Mouse (Mus musculus) liver, embryonic 11.5 days (tissue): ENCODE measurements around the gene Sufu. TPM values are rescaled to one million over a fixed set of nuclear protein-coding genes. Genes with fewer than 3 reads are reported as not detected.

ENCODE experiments used
- ATAC-seq: fragments of 200-750 bp; cut with Nextera tagmentation; replicated peaks from 2 replicates; pipeline ENCODE4 v1.8.0; 2017; ENCODE audit warnings: moderate number of reproducible peaks, mild to moderate bottlenecking, moderate TSS enrichment, moderate library complexity; ENCODE audit not compliant: low FRiP score
- DNase-seq: peaks from one replicate; pipeline ENCODE4 v3.0.0-alpha.2; 2017; ENCODE audit warnings: low spot score
- H3K27ac ChIP-seq: fragments of 300-500 bp; sonication (generic); 2 replicates; pipeline ENCODE4 v1.5.1; 2014; ENCODE audit warnings: mild to moderate bottlenecking, low read depth, low read length, control low read depth
- H3K27me3 ChIP-seq: fragments of 300-500 bp; sonication (generic); replicated peaks from 2 replicates; pipeline ENCODE4 v1.6.1; 2014; ENCODE audit warnings: low read length, mixed read lengths; ENCODE audit not compliant: control insufficient read depth, insufficient read depth
- H3K36me3 ChIP-seq: fragments of 300-500 bp; sonication (generic); 2 replicates; pipeline ENCODE4 v1.6.1; 2014; ENCODE audit warnings: mild to moderate bottlenecking, low read length, moderate library complexity, mixed read lengths; ENCODE audit not compliant: control insufficient read depth, insufficient read depth
- H3K4me1 ChIP-seq: fragments of 300-500 bp; sonication (generic); replicated peaks from 2 replicates; pipeline ENCODE4 v1.6.1; 2014; ENCODE audit warnings: low read length, mixed read lengths; ENCODE audit not compliant: control insufficient read depth, insufficient read depth
- H3K4me2 ChIP-seq: fragments of 300-500 bp; sonication (generic); 2 replicates; pipeline ENCODE4 v1.6.1; 2014; ENCODE audit warnings: mild to moderate bottlenecking, control low read depth, moderate library complexity
- H3K4me3 ChIP-seq: fragments of 300-500 bp; sonication (generic); 2 replicates; pipeline ENCODE4 v1.5.1; 2014; ENCODE audit warnings: low read depth, low read length, control low read depth
- H3K9ac ChIP-seq: fragments of 300-500 bp; sonication (generic); 2 replicates; pipeline ENCODE4 v1.6.1; 2014; ENCODE audit warnings: low read depth, low read length, control low read depth
- H3K9me3 ChIP-seq: fragments of 300-500 bp; sonication (generic); 2 replicates; pipeline ENCODE4 v1.6.1; 2016; ENCODE audit warnings: low read length, inconsistent platforms, mixed read lengths; ENCODE audit not compliant: control insufficient read depth
- WGBS: fragments of 180-500 bp; shearing (Covaris S2); extraction: QIAGEN DNeasy Blood & Tissue Kit; methylation state at CpG from one replicate; pipeline ENCODE4 v1.1.7; 2014; 5-methylcytosine and 5-hydroxymethylcytosine counted together
- polyA plus RNA-seq: library from polyadenylated mRNA; unstranded; fragments of >200 nt; fragmentation: Nextera tagmentation; extraction: Ambion mirVana; gene quantifications from 2 replicates; pipeline ENCODE4 v1.2.1, GENCODE M21; 2014

Sufu gene
- polyA plus RNA-seq, 1 experiment from 2014 or later = 22.8 TPM

DNA sequence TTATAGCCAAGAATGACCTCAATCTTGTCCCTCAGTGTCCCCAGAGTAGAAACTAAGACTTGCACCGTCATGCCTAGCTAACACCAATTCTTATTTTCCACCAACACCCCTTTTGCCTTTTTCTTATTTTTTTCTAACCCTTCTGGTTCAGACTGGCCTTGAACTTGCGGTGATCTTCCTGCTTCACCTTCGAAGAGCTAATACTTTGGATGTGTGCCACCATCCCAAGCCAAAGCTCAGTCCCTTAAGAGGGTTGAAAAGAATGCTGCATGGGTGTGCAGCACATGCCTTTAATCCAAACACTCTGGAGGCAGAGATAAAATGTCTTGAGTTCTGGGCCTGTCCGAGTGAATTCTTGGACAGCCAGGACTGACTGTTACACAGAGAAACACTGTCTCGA is 113.7 kb downstream of the Sufu start:
- H3K4me2 ChIP-seq = no peak overlapping the region
- peaks cover 57% of the 10 kb centered on the region for H3K4me1 ChIP-seq
- no peak overlapping the region for H3K4me3 ChIP-seq
- H3K9ac ChIP-seq = peak overlapping the region; percentile 16; the same call in 1 of the 2 replicates
- no peak overlapping the region for H3K27ac ChIP-seq
- WGBS = 77% methylated on average over 5 of the region's 5 CpGs
- peaks cover 62% of the 10 kb centered on the region for H3K36me3 ChIP-seq
- H3K27me3 ChIP-seq = no peaks in the 10 kb centered on the region
- ATAC-seq = no peak
- no peaks in the 10 kb centered on the region for H3K9me3 ChIP-seq
- DNase-seq = no peak

DNA sequence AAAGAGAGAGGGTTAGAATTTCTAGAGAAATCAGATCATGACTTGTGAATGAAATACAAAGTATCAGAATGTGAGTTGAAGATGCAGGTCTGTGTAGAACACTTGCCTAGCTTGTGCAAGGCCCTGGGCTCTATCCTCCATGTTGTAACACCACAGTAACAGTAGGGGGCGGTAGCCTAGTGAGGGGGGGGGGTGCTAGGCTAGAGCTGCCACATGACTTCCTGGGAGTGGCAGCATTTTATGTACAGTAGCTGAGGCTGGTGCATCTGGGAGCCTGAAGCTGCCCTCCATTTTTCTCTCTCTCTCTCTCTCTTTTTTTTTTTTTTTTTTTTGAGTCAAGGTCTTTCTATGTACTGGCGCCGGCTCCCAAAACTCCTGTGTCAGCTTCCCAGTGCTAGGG is 114.1 kb downstream of the Sufu start:
- H3K4me3 ChIP-seq = no peak overlapping the region
- DNase-seq (no peak), ATAC-seq (no peak; the same call in 1 of the 2 replicates)
- H3K27me3 ChIP-seq = no peaks in the 10 kb centered on the region
- no peaks in the 10 kb centered on the region for H3K9me3 ChIP-seq
- peaks cover 61% of the 10 kb centered on the region for H3K36me3 ChIP-seq
- peak overlapping the region; percentile 54; the same call in 1 of the 2 replicates for H3K27ac ChIP-seq
- no peak overlapping the region for H3K9ac ChIP-seq
- peaks cover 53% of the 10 kb centered on the region for H3K4me1 ChIP-seq
- WGBS = 66% methylated on average over 3 of the region's 3 CpGs
- H3K4me2 ChIP-seq = no peak overlapping the region

DNA sequence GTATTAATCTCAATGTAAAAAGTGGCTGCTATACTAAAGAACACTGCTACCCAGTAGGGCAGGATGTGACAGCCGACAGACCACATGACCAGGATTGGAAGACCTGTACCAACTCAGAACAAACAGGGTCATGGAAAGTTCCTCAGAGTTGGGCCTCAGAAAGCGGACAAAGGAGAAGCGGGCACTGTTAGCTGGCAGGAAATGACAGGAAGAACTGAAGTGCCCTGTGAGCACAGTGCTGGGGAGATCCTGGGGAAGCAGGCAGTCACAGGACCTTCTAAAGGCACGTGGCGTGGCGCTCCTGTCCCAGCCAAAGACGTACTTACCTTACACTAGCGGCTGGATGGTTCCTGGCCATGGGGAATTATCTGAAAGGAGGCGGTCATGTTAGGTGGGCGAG is 114.6 kb downstream of the Sufu start:
- no peak overlapping the region for H3K4me2 ChIP-seq
- peak overlapping the region; percentile 54; the same call in 1 of the 2 replicates for H3K27ac ChIP-seq
- 80% methylated on average over 10 of the region's 10 CpGs for WGBS
- H3K27me3 ChIP-seq = no peaks in the 10 kb centered on the region
- H3K4me3 ChIP-seq = no peak overlapping the region
- ATAC-seq (no peak), DNase-seq (no peak)
- peaks cover 61% of the 10 kb centered on the region for H3K36me3 ChIP-seq
- peaks cover 48% of the 10 kb centered on the region for H3K4me1 ChIP-seq
- H3K9me3 ChIP-seq = no peaks in the 10 kb centered on the region
- no peak overlapping the region for H3K9ac ChIP-seq

DNA sequence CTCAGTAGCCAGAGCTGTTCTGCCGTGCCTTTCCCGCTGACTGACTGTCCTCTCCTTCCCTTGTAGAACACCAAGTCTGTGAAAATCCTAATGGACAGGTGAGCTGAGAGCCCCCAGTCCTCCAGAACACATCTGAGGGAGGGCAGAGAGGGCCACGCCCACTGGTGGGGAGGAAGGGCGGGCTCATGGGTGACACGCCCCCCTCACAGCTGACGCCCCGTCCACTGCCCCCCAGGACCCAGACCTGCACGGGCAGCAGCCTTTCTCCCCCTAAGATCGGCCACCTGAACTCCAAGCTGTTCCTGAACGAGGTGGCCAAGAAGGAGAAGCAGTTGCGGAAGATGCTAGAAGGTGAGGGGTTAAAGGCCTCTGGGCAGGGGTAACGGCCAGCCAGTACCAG is 117.7 kb downstream of the Sufu start:
- 81% methylated on average over 12 of the region's 12 CpGs for WGBS
- ATAC-seq = no peak

DNA sequence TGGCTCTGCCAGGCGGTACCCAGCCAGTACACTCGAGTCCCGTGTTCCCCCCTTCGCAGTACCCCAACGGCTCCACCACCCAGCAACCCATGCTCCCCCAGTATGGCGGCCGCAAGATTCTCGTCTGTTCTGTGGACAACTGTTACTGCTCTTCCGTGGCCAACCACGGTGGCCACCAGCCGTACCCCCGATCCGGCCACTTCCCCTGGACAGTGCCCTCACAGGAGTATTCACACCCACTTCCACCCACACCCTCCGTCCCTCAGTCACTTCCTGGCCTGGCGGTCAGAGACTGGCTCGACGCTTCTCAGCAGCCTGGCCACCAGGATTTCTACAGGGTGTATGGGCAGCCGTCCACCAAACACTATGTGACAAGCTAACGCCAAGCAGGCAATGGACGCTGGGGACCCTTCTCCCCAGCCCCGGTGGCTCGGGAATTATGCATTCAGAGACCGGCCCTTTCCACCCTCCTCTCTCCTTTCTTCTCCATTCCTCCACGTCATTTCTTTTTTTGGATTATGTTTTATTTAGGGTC is 118.7 kb downstream of the Sufu start:
- peaks cover 35% of the 10 kb centered on the region for H3K4me1 ChIP-seq
- H3K9ac ChIP-seq = no peak overlapping the region
- no peak for ATAC-seq
- no peak overlapping the region for H3K27ac ChIP-seq
- no peaks in the 10 kb centered on the region for H3K27me3 ChIP-seq
- no peak overlapping the region for H3K4me3 ChIP-seq
- H3K9me3 ChIP-seq = no peaks in the 10 kb centered on the region
- no peak overlapping the region for H3K4me2 ChIP-seq
- no peak for DNase-seq
- WGBS = 88% methylated on average over 24 of the region's 24 CpGs
- peaks cover 38% of the 10 kb centered on the region for H3K36me3 ChIP-seq

More for the DNA sequence above, 117.7 kb downstream of the Sufu start:
- Histone ChIP-seq H3K36me3 (peaks cover 44% of the 10 kb centered on the region), H3K9ac (no peak overlapping the region), H3K27me3 (no peaks in the 10 kb centered on the region), H3K27ac (no peak overlapping the region), H3K9me3 (no peaks in the 10 kb centered on the region), H3K4me2 (no peak overlapping the region), H3K4me1 (peaks cover 42% of the 10 kb centered on the region), H3K4me3 (no peak overlapping the region)
- DNase-seq = no peak

DNA sequence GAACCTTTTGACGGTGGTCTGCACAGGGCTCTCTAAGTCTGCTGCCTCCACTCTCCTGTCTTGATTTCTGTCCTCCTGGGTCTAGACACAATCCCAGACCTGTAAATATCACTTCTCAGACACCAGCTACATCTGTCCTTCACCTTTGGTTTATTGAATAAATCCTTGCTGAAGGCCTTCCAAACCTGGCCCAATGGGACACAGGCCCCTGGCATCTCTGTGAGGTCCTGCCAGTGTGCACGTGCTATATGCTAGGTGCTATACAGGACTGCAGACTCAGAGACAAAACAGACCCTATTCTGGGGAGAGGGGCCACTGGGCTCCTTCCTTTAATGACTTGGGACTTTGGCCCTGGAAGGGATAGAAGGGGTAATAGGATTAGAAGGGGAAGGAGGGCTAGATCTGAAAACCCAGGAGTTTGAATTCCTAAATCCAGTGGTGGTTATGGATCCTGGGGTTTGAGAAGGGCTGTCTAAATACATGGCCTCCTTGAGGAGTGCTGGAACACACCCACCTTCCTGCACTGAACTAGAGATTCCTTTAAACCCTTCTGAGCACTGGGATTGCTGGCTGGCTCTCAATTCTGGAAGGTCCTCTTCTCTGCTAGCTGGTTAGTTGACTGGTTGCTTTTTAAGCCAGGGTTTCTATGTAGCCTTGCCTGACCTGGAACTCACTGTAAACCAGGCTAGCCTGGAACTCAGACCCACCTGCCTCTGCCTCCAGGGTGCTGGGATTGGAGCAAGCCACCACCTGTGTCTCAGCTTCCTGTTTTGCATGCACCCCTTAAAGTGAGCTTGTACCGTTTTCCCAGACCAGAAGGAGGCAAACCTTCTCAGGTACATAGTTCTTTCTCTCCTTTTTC is 120.2 kb downstream of the Sufu start:
- H3K9me3 ChIP-seq = no peaks in the 10 kb centered on the region
- ATAC-seq = no peak
- H3K9ac ChIP-seq = no peak overlapping the region
- WGBS = 60% methylated on average over 3 of the region's 3 CpGs
- DNase-seq = no peak
- H3K27ac ChIP-seq = no peak overlapping the region
- peaks cover 33% of the 10 kb centered on the region for H3K36me3 ChIP-seq
- H3K4me1 ChIP-seq = peaks cover 26% of the 10 kb centered on the region
- H3K27me3 ChIP-seq = no peaks in the 10 kb centered on the region
- H3K4me3 ChIP-seq = no peak overlapping the region
- H3K4me2 ChIP-seq = no peak overlapping the region

DNA sequence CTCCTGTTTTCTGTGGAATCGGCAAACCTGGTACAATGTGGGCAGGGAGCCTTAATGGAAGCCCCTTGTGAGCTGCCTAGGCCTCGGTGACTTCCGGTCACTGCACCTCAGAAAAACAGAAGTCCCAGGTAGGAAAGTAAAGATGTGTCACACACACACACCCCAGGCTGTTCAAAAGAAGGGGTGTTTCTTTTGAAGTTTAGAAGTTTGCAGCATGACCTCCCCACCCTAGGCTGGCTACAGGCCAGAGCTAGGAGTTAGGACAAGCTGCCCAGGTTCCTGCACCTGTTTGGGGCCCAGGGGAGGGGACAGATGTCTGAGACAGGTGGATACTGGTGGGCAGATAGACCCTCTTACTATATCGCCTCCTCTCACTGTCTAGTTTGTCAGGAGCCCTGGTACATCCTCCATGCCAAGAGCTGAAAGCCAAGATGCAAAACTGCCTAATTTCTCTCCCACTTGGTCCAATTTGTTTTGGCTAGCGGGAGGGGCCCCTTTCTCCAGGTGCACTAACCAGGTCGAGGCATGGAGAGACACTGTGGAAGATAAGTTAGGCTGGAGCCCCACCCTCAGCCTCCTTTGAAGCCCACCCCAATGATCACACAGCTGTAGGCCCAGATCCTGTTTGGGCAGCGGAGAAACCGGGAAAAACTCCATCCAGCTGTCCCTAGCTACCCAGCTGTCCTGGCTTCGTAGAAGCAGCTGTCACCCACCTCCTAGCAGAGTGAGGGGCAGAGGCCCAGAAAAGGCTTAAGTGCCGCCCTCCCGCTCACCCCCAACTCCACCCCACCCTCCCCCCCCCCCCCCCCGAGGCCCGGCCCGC is 121.0 kb downstream of the Sufu start:
- peak overlapping the region; percentile 7; the same call in 1 of the 2 replicates for H3K9ac ChIP-seq
- H3K27me3 ChIP-seq = no peaks in the 10 kb centered on the region

DNA sequence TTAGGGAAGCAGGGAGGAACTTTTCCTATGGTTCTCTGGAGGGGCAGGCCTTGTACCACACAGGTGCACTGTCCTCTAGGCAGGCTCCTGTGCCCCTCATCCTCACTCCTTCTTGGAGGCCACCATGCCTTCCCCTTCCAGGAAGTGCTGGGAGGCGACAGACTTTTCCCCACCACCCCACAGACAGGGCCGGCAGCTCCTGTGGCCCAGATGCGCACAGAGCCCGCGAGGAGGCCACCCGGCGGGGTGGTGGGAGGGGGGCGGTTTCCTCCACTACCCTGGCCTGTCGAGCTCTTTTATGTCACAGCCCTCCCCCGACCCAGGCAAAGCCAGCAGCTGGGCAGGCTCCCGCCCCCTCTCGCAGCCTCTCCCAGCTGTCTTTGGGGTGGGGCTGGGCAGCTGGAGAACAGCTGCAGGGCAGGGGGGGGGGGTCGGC is 121.7 kb downstream of the Sufu start:
- no peak for DNase-seq

More for the DNA sequence above, 121.0 kb downstream of the Sufu start:
- Histone ChIP-seq H3K9me3 (no peaks in the 10 kb centered on the region), H3K27ac (peak overlapping the region; percentile 43; the same call in 1 of the 2 replicates), H3K4me3 (peak overlapping the region; percentile 13; the same call in 1 of the 2 replicates), H3K36me3 (peaks cover 30% of the 10 kb centered on the region), H3K4me1 (peaks cover 29% of the 10 kb centered on the region), H3K4me2 (peak overlapping the region; percentile 60)
- ATAC-seq (no peak), DNase-seq (no peak)
- WGBS = 39% methylated on average over 11 of the region's 14 CpGs

More for the DNA sequence above, 121.7 kb downstream of the Sufu start:
- Histone ChIP-seq H3K9me3 (no peaks in the 10 kb centered on the region), H3K9ac (peak overlapping the region; percentile 40), H3K27ac (peak overlapping the region; percentile 43; the same call in 1 of the 2 replicates), H3K4me1 (peaks cover 36% of the 10 kb centered on the region), H3K4me3 (peak overlapping the region; percentile 13; the same call in 1 of the 2 replicates), H3K36me3 (peaks cover 24% of the 10 kb centered on the region), H3K27me3 (no peaks in the 10 kb centered on the region), H3K4me2 (peak overlapping the region; percentile 60)
- peak; percentile 44 for ATAC-seq
- WGBS = 1% methylated on average over 13 of the region's 13 CpGs
